Mouse (Mus musculus) cerebellum, postnatal 25 days (tissue): ENCODE results near the gene Cgnl1.

Experiments used
- DNase-seq, 2 experiments: peaks; one replicate each; pipeline ENCODE4 v3.0.0; 2021; ENCODE audit warnings: mixed read lengths in 2 of 2

Cgnl1 gene

DNA sequence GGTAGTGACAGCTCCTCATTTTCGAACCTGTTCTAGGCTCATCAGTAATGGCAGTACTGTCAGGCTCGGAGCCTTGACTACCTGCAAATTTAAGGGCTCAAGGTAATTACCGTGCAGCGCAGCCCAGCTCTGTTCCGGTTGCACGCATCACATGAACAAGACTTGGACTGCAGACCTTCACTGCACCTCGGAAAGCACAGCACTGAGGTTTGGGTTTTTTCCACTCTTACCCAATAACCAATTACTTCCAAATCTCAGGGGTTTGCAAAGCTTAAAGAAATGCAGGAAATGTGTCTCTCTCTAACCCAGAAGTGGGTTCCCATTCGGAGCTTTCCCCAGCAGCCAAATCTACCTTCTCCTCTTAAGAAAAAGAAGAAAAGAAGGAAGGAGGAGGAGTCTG, 5.1 kb downstream of the Cgnl1 start:
- DNase-seq = no peak

DNA sequence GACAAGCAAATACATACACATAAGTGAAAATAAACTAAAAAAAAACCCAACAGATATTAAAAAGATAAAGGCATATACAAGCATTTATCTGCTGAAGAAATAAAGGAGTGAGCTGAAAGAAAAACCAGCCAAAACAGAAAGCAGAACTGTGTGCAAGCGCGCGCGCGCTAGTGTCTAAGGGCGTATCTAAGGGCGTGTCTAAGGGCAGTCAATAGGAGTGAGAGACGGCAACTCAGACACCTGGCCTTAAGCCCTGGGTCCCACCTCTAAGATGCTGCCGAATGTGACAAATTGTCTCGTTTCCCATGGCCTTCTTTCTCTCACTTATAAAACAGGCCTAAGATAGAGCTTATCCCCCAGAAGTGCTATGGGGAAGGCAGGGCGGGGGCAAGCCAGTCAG, 6.9 kb downstream of the Cgnl1 start:
- no peak for DNase-seq

DNA sequence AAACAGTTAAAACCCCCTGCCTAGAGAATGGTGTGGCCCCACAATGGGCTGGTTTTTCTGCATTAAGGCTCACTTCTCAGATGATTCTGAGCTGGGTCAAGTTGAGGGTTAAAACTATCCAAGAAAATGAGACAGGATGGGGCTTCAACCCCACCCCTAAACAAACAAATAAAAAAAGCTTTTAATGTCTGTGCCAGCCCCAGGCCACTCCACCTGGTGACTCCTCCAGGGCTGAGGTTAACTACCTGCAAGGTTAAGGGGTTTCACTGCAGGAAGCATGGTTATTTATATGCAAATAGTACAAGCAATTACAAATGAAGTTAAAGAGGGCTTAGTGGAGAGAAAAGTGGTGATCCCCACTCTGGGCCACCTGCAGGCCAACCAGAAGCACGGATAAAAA, 8.1 kb downstream of the Cgnl1 start:
- DNase-seq = no peak

DNA sequence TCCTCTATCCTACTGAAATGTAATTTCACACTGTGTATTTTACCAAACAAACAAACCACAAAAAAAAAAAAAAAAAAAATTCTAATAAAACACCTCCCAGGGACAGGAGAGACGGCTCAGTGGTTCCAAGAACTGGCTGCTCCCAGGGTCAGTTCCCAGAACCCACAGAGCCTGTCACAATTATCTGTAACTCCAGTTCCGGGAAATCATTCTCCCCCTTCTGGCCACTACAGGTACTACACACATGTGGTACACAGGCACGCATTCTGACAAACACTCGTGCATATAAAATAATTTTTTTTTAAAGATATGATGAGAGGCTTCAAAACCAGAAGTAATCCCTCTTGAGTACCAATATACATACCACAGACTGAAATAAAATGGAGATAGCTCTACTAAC, 9.7 kb downstream of the Cgnl1 start:
- DNase-seq = no peak

DNA sequence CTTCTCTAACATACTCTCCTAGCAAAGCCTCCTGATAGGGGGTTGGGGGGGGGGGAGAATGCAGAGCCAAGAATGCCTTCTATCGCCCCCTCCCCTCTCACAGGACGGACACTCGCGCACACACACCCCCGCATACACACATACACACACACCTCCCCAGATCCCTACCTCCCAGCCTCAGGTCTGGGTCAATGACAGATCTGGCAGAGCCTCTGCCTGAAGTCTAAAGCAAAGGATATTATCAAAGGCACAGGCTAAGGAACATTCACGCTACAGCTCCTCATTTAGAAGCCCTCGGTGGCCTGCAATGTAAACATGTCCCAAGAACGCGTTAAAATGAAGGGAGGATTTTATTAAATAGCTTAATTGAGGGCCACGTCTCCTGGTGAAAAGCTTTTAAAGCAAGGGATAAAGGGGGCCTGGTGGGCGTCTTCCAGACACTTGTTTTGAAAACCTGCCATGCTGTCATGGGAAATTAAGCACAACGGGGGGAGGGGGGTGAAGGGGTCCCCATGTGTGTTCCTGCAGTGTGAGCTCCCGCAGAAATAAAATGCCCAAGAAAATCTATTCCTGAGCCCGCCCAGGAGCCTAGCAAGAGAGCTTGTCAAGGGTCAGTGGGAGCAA, 10.8 kb downstream of the Cgnl1 start:
- no peak for DNase-seq

DNA sequence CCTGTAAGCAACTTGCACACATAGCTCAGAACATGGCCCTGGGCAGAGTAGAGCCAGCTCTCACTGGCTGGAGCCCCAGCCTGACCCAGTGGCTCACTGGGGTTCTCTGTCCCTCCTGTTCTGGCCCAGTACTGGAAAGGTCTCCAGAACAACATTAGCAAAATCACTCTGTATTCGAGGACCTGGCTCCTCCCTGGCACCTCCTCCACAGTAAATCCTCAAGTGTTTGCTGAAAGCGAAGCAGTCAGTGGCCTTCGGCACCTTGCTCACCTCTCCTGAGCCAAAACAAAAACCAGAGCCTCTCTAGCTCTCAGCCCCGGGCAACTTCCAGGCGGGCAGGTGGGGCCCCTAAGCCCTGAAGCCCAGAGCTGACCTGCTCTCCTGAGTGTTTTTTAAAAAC, 11.5 kb downstream of the Cgnl1 start:
- DNase-seq = no peak

DNA sequence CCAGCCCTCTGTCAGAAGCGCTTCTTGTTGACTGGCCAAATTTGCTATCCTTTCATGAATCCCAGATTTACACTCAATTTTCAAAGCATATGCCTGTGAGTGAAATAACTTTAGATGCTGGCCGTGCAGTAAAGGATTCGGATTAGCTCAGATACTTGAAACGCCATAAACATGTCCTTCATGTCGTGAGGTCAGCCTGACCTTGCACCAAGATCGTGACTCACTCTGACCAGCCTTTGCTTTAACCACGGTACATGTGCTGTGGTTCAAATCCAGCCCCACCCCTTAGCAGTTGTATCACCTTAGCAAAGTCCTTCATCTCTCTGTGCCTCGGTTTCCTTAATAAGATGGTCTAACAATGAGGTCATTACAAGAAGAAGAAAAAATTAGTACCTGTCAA, 14.0 kb downstream of the Cgnl1 start:
- no peak for DNase-seq

DNA sequence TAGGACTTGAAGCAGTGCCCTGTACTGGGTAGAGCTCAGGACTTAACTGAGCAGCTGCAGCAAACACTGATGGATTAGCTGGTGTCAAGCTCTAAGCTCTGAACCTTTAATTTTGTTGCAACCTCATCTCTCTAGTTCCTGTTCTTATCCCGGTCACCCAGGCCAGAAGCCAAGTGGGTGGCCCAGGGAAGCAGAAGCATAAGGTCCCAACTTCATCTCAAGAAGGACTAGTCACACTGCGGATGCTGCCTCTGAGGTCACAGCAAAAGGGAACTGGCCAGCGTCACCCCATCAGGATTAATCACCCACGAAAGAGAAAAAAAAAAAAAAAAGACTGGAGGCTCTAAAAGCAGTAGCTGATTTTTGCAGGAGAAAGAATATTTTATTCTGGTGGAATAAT, 14.5 kb downstream of the Cgnl1 start:
- DNase-seq = no peak

DNA sequence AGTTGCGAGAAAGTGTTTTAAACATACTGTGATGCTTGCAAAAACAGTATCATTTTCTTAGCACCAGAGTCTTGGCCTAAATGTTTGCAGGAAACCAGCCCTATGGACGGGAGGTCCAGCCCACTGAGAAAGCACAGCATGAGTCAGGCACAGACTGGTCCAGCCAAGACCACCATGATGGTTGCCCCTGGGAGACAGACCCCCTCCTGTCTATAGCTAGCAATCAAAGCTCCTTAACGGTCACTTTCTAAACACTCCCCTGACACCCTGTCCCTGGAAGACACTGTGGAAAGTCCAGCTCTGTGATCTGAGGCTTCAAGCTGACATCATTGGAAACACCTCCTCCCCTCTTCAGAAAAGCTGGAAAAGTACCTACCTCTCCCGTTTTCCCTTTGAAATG, 17.4 kb downstream of the Cgnl1 start:
- no peak for DNase-seq

DNA sequence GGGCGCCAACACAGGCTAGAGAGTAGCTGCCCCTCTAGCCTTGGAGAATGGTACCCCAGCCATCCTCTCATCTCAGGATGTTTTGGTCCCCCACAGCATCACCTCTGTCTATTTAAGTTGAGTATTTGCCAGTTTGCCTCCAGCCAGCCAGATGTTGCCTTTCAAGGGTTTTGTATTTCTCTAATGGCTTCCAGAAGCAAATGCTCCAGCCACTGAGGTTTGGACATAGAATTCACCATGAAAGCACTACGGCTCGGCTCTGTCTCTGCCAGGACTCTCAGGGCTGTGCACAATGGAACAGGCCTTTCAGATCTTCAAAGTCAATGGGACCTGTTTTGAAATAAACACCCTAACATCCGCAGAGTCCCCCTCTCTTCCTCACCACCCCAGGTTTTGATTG, 17.9 kb downstream of the Cgnl1 start:
- DNase-seq = no peak

DNA sequence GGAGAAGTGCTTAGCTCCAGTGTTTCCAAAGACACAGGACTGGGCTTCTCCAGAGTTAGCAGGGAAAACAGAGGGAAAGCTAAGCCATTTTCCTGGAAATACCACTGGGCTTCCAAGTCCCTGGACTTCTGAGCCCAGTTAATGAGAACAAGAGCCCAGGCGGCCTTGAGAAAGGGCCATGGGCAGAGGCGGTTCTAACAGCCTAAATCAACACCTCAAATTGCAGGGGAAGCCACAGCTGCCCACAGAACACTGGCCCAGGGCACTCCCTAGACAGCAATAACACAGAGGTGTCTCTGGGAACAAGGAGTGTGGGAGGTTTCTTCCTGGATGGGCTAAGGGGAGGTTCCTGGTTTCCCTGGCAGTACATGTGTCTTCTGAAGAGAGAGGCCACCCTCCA, 18.3 kb downstream of the Cgnl1 start:
- DNase-seq = no peak

DNA sequence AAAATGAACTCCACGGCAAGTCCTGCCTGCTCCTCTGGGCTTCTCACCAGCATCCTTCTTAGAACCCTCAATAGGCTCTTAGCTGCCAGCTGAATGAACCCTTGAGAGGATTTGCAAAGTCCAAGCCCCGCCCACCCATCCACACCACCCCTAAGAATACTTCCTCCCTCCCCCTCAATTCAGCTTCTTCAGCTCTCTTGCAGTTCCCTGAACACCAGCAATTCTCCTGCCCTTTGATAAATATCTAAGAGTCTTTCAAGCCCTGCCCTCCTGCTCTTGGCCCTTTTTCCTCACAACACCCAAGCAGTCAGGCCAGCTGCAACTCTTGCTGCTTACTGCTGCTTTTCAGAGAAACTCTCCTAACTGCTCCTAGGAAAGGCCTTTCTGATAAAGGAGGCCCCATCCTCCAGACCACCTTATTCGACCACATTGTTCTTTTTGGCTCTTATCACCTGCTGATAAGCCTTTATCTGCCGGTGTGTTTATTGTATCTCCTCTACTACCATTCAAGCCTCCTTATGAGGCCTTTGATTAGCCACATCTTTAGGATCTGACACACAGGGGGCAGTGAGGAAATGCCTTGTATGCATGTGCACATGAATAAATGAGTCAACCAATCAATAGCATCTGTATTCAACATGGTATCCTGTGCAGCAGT, 21.3 kb downstream of the Cgnl1 start:
- no peak for DNase-seq

DNA sequence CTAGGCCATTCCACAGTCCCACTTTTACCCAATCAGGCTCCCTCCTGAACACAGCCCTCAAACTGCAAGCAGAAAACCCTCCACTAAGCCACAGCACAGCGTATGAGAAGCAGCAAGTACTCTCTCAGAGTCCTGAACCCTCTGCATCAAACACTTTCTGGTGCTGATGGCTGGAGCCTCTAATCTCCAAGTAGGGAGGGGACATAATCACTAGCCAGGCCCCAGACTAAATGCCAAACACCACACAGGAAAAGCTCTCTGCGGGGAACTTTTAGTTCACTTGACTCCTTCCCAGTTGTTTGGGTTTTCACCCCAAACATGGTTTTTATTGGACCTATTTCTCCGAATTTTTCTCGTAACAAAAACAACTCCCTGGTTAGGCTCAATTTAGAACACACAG, 25.0 kb downstream of the Cgnl1 start:
- no peak for DNase-seq

DNA sequence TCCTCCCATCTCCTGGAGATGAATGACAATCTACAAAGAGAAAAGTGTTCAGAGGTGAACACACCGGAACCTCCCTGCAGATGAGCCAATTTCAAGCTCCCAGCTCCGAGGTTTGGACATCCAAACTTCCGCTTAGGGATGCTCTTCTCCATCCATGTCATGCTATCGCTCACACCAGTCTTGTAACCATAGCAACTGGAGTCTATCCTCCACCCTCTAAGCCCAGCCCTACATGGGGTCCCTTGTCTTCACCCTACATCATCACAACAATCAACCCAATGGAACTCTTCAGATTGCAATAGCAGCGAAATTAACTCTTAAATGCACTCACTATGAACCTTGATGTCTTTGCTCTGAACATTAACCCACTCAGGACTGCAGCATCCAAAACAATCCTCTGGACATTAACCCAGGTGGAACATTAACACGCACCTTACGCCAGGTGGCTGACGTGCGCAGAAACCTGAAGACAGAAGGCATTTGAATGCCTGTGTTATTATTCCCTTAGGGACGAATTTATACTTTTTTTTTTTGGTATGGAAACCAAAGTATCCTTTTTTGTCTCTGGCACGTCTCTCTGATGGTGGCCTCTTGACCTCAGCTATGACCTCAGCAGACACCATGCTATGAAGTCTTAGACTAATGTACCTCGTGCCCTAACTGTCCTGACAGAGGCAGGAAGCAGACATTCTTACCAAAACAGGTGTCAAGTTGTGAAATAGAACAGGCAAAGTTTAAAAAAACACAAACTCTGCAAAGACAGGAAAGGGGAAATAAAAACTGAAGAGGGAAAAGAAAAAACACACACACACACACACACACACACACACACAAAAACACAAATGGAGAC, 33.1 kb downstream of the Cgnl1 start:
- DNase-seq = no peak

DNA sequence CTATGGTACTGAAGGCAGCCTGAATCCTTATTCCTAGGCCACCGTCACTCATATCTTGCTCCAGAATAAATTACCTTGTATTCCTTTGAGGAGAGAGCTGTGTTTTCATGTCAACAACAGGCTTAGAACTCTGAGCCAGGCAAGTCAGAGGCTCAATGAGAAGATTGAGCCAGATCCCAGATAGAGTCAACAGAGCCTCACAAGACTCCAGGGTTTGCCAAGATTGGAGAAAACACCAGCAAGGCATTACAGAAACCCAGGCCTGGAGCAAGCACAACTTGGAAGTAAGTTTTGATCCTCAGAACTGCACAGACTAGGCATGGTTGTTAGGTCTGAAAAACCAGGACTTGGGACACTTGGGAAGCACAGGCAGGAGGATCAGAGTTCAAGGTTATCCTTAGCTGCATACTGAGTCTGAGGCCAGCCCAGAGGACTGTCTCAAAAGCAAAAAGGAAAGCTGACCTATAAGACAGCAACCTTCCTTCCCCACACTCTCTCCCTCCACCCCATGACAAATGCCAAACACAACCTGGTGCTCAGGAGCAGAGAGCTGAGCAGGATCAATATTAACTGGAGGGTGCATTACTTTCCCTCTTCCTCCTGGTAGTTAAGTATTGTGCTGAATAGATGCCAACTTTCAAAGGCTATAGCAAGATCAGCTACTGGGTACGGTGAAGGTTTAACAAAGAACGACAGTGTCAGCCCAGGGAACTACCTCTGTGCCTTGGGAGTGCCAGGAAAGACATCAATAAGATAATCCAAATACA, 34.0 kb downstream of the Cgnl1 start:
- no peak for DNase-seq

DNA sequence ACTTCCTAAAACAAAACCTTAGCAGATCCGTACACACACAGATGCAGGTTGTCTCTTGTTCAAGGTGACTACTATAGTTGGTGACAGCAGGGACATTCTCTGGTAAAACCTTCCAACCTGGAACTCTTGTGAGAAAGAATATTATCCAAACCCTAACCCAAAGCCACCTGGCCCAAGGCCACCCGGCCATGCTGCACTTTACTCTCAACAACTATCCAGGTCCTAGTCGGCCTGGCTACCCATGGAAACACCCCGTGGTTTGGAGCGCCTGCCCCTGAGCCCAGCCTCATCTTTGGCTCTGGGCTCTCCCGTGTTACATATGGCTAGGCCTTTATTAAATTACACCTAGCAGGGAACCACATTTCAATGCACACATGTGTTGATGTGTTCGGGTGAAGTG, 35.5 kb downstream of the Cgnl1 start:
- DNase-seq = no peak

DNA sequence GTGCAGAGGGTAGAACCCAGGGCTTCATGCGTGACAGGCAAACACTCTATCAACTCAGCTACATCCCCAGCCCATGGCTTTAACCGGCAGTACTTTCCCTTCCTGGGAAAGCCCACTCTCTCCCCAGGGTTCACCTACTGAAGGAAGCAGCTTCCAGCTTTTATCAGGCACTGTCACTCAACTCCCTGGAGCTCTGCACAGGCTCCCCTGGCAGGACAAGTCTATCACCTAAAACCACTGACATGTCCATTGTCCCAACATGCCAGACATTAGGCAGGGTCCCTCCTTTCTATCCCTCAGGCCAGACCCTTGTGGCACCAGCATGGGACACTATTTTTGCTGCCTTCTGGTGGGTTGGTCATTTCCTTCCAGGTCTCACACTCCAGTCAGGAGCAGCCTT, 37.8 kb downstream of the Cgnl1 start:
- DNase-seq = no peak

DNA sequence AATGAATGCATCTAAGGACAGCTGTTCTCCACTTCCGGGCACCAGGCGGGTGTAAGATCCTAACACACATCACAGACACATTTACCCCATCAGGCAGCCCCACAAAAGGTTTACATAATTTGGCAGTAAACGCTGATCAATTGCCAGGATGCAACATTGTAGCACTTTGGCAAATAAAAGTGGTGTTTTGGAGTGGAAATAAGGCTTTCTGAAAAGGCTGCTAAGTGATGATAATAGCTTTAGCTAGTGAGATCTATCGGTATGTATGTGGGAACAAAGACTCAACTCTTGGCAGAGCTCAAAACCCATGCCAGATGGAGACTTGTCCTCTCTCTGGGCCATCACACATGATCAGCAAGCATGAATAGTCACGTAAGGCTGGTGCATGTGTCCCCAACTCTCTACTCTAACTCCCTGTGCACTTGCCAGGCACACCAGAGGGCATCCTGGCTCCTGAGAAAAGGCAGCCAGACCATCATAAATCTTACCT, 42.5 kb downstream of the Cgnl1 start:
- peak; percentile 86 to 89 for DNase-seq

DNA sequence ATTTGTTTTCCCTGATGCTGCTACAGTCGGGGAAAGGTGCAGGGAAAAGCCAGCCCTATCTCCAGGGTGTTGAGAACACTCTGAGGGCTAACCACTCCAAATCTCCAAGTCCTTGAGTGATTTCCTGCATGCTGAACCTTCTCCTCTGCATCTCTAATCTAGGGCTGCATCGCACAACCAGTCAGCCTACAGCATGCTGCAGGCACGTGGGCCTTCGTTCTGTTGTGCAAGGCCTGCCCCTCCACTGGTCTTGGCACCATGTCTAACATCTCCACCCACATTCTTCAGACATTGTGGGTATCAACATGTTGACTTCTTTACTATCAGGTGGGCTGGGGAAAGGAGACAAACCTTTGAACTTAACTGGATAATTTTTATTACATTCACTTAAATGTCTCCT, 44.2 kb downstream of the Cgnl1 start:
- no peak for DNase-seq

DNA sequence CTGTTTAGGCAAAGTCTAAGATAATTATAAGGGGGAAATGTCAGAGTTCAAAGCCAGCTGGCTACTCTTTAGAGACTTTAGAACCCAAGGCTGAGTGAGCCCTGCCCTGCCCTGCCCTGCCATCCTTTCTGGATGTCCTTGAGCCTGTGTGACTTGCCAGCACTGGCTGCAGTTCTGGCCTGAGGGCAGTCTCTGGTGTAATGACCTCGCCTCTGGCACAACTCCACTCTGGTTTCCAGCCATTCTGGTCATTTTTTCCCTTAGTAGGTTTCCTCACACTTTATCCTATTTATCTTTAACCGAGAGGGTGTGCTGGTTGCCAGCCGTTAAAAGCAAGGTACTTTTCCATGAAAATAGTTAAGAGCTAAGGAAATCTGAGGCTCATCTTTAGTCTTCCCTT, 45.3 kb downstream of the Cgnl1 start:
- peak in 1 of 2 experiments; percentile 47 for DNase-seq

DNA sequence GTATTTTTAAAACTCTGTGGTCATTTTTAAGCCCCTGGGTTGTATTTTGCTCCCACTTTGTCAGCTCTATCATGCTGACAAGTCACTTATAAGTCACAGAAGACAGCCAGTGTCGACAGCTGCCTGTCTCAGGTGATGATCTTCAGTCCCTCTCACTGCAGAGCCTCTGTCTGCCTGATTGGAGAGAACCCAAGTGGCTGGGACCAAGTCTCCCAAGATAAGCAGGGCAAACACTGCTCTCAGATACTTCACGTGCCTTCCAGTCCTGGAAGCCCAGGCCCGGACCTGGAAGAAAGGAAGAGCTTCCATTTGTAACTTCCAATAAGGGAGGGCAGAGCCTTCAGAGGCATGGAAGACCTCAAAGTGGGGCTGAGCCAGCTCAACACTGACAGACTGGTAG, 49.0 kb downstream of the Cgnl1 start:
- no peak for DNase-seq

DNA sequence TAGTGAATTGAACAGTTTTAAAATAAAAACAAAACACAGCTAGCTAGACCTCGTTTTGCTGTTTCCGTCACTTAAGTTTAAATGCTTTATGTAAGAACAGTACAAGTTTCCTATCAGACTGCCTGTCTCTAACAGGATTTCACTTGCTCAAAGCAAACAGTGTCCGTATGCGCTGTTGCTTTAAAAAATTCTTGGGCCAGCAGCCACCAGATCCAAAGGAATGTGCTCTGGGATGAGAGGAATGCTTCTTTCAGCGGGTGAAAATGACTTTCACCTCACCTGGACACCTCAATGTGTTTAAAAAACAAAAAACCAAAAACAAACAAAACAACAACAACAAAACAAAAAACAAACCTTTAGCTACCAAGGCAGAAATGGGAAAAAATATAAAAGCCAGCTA, 54.4 kb downstream of the Cgnl1 start:
- no peak for DNase-seq

DNA sequence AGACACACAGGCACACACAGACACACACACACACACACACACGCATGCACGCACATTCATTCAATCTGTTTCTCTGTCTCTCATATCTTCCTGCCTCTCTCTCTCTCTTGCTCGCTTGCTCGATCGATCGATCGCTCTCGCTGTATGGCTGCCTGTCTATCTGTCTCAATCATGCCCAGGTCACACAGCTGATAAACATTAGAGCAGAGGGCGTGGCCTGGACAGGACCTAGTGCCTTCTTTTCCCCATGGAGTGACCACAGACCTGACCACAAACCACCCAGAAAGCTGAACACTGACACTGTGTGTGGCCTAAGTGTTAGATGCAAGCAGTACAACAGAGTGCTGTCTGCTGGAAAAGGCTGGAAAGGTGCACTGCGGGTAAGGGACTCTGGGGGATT, 60.6 kb downstream of the Cgnl1 start:
- no peak for DNase-seq
